Mouse (Mus musculus): Measurements from ENCODE around the gene Prrc2b. TPM values are rescaled to one million over a fixed set of nuclear protein-coding genes. Genes with fewer than 3 reads are reported as not detected.

The Prrc2b gene
- total and polyA plus RNA-seq, 2 experiments from 2014 or later: 19.5 to 66.5 TPM

GRCm38 (mm10) chr2:32153041-32153790, 2.3 kb downstream of the Prrc2b start:
- no peaks in the 10 kb centered on the region for H3K27me3 ChIP-seq (ENCODE audit: control insufficient read depth, insufficient read depth, low read length)
- TF ChIP-seq EP300 (IDR thresholded peaks at IDR 0.05; ENCODE audit: low read depth): no peak
- TF ChIP-seq CTCF (IDR thresholded peaks at IDR 0.05; ENCODE audit: low read depth): no peak
- 0 out of 2 replicates have a peak, but pooled peaks have one; percentile 8 for ATAC-seq (ENCODE audit: insufficient read depth, low read depth)
- no peak for DNase-seq (ENCODE audit: low spot score)
- peak overlapping the region; percentile 73 for H3K4me2 ChIP-seq (ENCODE audit: low read depth, low read length)
- peak overlapping the region; percentile 98 for H3K9ac ChIP-seq (replicated peaks; ENCODE audit: low read depth, low read length)
- WGBS: 8% methylated on average over 13 of the region's 13 CpGs
- H3K36me3 ChIP-seq (replicated peaks; ENCODE audit: control insufficient read depth, insufficient read depth, low read length): no peaks in the 10 kb centered on the region
- peak overlapping the region; percentile 97 for H3K27ac ChIP-seq (ENCODE audit: low read depth)
- peaks cover 55% of the 10 kb centered on the region for H3K4me1 ChIP-seq (ENCODE audit: control insufficient read depth, insufficient read depth)
- no peaks in the 10 kb centered on the region for H3K9me3 ChIP-seq (replicated peaks; ENCODE audit: control insufficient read depth, low read length)
- peak overlapping the region; percentile 84 for H3K4me3 ChIP-seq (ENCODE audit: low read depth, low read length)

DNA sequence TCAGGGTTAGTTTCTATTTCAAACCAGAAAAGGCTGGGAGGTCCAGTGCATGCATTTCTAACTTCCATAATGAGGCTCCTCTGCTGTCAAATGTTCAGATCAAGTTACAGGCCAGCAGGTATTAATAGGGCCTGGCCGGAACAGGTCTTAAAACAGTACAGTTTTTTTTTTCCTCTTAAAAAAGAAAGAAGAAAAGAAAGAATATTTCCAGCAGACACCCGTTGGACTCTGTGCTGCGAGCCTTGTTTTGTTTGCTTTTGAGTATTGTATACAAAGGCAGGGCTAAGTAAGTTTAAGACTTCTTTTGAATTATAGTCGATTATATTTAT, 2.9 kb downstream of the Prrc2b start:
- WGBS: 29% methylated on average over 4 of the region's 4 CpGs
- Histone ChIP-seq H3K27me3 (ENCODE audit: control insufficient read depth, insufficient read depth, low read length) (no peaks in the 10 kb centered on the region), H3K4me2 (ENCODE audit: low read depth, low read length) (peak overlapping the region; percentile 73), H3K4me1 (ENCODE audit: control insufficient read depth, insufficient read depth) (peaks cover 60% of the 10 kb centered on the region), H3K9ac (replicated peaks; ENCODE audit: low read depth, low read length) (peak overlapping the region; percentile 98), H3K4me3 (ENCODE audit: low read depth, low read length) (peak overlapping the region; percentile 84), H3K27ac (ENCODE audit: low read depth) (peak overlapping the region; percentile 97), H3K36me3 (replicated peaks; ENCODE audit: control insufficient read depth, insufficient read depth, low read length) (no peaks in the 10 kb centered on the region), H3K9me3 (replicated peaks; ENCODE audit: control insufficient read depth, low read length) (no peaks in the 10 kb centered on the region)
- DNase-seq (ENCODE audit: low spot score): no peak
- no peak for TF ChIP-seq CTCF (IDR thresholded peaks at IDR 0.05; ENCODE audit: low read depth)
- TF ChIP-seq EP300 (IDR thresholded peaks at IDR 0.05; ENCODE audit: low read depth): no peak
- ATAC-seq (ENCODE audit: insufficient read depth, low read depth): no peak

DNA sequence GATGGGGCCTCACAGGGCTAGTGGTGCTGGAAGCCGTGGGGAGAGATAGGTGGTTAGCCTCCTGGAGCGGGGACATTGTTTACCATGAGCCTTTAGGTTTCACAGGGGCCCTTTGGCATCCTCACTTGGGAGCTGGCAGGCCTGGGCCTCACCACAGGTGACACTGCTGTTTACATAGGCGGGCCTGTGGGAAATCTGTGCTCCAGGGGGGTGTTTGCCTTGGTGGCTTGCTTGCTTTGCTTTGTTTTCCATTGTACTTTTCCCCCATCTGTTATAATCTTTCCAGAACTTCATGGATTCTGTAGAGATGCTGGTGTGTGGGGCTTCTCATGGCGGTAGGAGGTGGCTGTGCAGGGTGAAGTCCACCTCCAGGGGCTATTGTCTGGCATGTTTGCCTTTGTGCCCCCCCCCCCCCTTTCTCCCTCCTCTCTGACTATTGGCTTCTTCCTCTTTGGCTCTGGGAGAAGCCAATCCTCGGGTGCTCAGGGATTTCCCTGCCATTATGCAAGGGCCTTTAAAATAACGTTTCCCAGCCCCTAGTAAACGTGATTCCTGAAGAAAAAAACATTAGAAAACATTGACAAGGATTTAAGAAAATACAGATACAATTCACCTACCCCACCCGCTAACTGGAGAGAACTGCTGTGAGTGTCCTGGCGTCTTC, 3.6 kb downstream of the Prrc2b start:
- Histone ChIP-seq H3K4me1 (ENCODE audit: control insufficient read depth, insufficient read depth) (peaks cover 67% of the 10 kb centered on the region), H3K4me2 (ENCODE audit: low read depth, low read length) (peak overlapping the region; percentile 73), H3K27ac (ENCODE audit: low read depth) (peak overlapping the region; percentile 97), H3K27me3 (ENCODE audit: control insufficient read depth, insufficient read depth, low read length) (no peaks in the 10 kb centered on the region), H3K9ac (replicated peaks; ENCODE audit: low read depth, low read length) (peak overlapping the region; percentile 98), H3K9me3 (replicated peaks; ENCODE audit: control insufficient read depth, low read length) (no peaks in the 10 kb centered on the region), H3K36me3 (replicated peaks; ENCODE audit: control insufficient read depth, insufficient read depth, low read length) (no peaks in the 10 kb centered on the region), H3K4me3 (ENCODE audit: low read depth, low read length) (peak overlapping the region; percentile 84)
- TF ChIP-seq EP300 (IDR thresholded peaks at IDR 0.05; ENCODE audit: low read depth) (no peak), CTCF (IDR thresholded peaks at IDR 0.05; ENCODE audit: low read depth) (no peak)
- ATAC-seq (ENCODE audit: insufficient read depth, low read depth) (no peak), DNase-seq (ENCODE audit: low spot score) (no peak)
- WGBS: 28% methylated on average over 9 of the region's 9 CpGs

GRCm38 (mm10) chr2:32154998-32155541, 4.2 kb downstream of the Prrc2b start:
- ATAC-seq (ENCODE audit: insufficient read depth, low read depth) (no peak), DNase-seq (ENCODE audit: low spot score) (no peak)
- no peaks in the 10 kb centered on the region for H3K36me3 ChIP-seq (replicated peaks; ENCODE audit: control insufficient read depth, insufficient read depth, low read length)
- peak overlapping the region; percentile 97 for H3K27ac ChIP-seq (ENCODE audit: low read depth)
- H3K4me3 ChIP-seq (ENCODE audit: low read depth, low read length): no peak overlapping the region
- H3K9ac ChIP-seq (replicated peaks; ENCODE audit: low read depth, low read length): no peak overlapping the region
- TF ChIP-seq CTCF (IDR thresholded peaks at IDR 0.05; ENCODE audit: low read depth) (no peak), EP300 (IDR thresholded peaks at IDR 0.05; ENCODE audit: low read depth) (no peak)
- H3K4me1 ChIP-seq (ENCODE audit: control insufficient read depth, insufficient read depth): peaks cover 74% of the 10 kb centered on the region
- peak overlapping the region; percentile 73 for H3K4me2 ChIP-seq (ENCODE audit: low read depth, low read length)
- no peaks in the 10 kb centered on the region for H3K27me3 ChIP-seq (ENCODE audit: control insufficient read depth, insufficient read depth, low read length)
- WGBS: 43% methylated on average over 7 of the region's 7 CpGs
- H3K9me3 ChIP-seq (replicated peaks; ENCODE audit: control insufficient read depth, low read length): no peaks in the 10 kb centered on the region

- no peaks in the 10 kb centered on the region for H3K9me3 ChIP-seq (replicated peaks; ENCODE audit: control insufficient read depth, low read length)
- H3K4me3 ChIP-seq (ENCODE audit: low read depth, low read length): no peak overlapping the region
- ATAC-seq (ENCODE audit: insufficient read depth, low read depth) (no peak), DNase-seq (ENCODE audit: low spot score) (no peak)
- peaks cover 78% of the 10 kb centered on the region for H3K4me1 ChIP-seq (ENCODE audit: control insufficient read depth, insufficient read depth)
- H3K27ac ChIP-seq (ENCODE audit: low read depth): no peak overlapping the region
- H3K4me2 ChIP-seq (ENCODE audit: low read depth, low read length): no peak overlapping the region
- 35% methylated on average over 6 of the region's 6 CpGs for WGBS
- no peak overlapping the region for H3K9ac ChIP-seq (replicated peaks; ENCODE audit: low read depth, low read length)
- TF ChIP-seq CTCF (IDR thresholded peaks at IDR 0.05; ENCODE audit: low read depth) (no peak), EP300 (IDR thresholded peaks at IDR 0.05; ENCODE audit: low read depth) (no peak)
- H3K36me3 ChIP-seq (replicated peaks; ENCODE audit: control insufficient read depth, insufficient read depth, low read length): no peaks in the 10 kb centered on the region
- H3K27me3 ChIP-seq (ENCODE audit: control insufficient read depth, insufficient read depth, low read length): no peaks in the 10 kb centered on the region
Measured at GRCm38 (mm10) chr2:32155614-32156013, 4.7 kb downstream of the Prrc2b start.
